Mouse (Mus musculus) midbrain, embryonic 14.5 days (tissue): ENCODE measurements around the gene Dnttip1. TPM values are rescaled to one million over a fixed set of nuclear protein-coding genes. Genes with fewer than 3 reads are reported as not detected.
A peak's percentile ranks its signal among the peaks of the same experiment; 100 is the strongest.

Experiments
- ATAC-seq: fragments of 200-750 bp; cut with Nextera tagmentation; 2 replicates; pipeline ENCODE4 v1.8.0; 2017; ENCODE audit warnings: moderate number of reproducible peaks, moderate library complexity; ENCODE audit not compliant: low FRiP score, low TSS enrichment
- DNase-seq: peaks from one replicate; pipeline ENCODE4 v3.0.0-alpha.2; 2015
- H3K27ac ChIP-seq: fragments of 300-500 bp; sonication (generic); replicated peaks from 2 replicates; pipeline ENCODE4 v1.5.1; 2014; ENCODE audit warnings: mild to moderate bottlenecking, low read depth, low read length, moderate library complexity
- H3K27me3 ChIP-seq: fragments of 300-500 bp; sonication (generic); 2 replicates; pipeline ENCODE4 v1.6.1; 2014; ENCODE audit warnings: low read length, control low read depth, mixed read lengths; ENCODE audit not compliant: control insufficient read depth, insufficient read depth
- H3K36me3 ChIP-seq: fragments of 300-500 bp; sonication (generic); 2 replicates; pipeline ENCODE4 v1.6.1; 2014; ENCODE audit warnings: low read length, control low read depth; ENCODE audit not compliant: control insufficient read depth, insufficient read depth
- H3K4me1 ChIP-seq: fragments of 300-500 bp; sonication (generic); 2 replicates; pipeline ENCODE4 v1.6.1; 2014; ENCODE audit warnings: mild to moderate bottlenecking, antibody characterized with exemption, low read length, control low read depth; ENCODE audit not compliant: control insufficient read depth, insufficient read depth
- H3K4me2 ChIP-seq: fragments of 300-500 bp; sonication (generic); 2 replicates; pipeline ENCODE4 v1.6.1; 2014; ENCODE audit warnings: mild to moderate bottlenecking, low read length, moderate library complexity
- H3K4me3 ChIP-seq: fragments of 300-500 bp; sonication (generic); replicated peaks from 2 replicates; pipeline ENCODE4 v1.5.1; 2014; ENCODE audit warnings: low read depth, low read length
- H3K9ac ChIP-seq: fragments of 300-500 bp; sonication (generic); replicated peaks from 2 replicates; pipeline ENCODE4 v1.6.1; 2014; ENCODE audit warnings: mild to moderate bottlenecking, low read length, moderate library complexity
- H3K9me3 ChIP-seq: fragments of 300-500 bp; sonication (generic); 2 replicates; pipeline ENCODE4 v1.6.1; 2016; ENCODE audit warnings: low read length, control low read depth, mixed read lengths; ENCODE audit not compliant: control insufficient read depth
- WGBS: fragments of 180-500 bp; shearing (Covaris S2); extraction: QIAGEN DNeasy Blood & Tissue Kit; methylation state at CpG from one replicate; pipeline ENCODE4 v1.1.7; 2014; 5-methylcytosine and 5-hydroxymethylcytosine counted together
- polyA plus RNA-seq: library from polyadenylated mRNA; unstranded; fragments of >200 nt; fragmentation: Nextera tagmentation; extraction: Ambion mirVana; gene quantifications from 2 replicates; pipeline ENCODE4 v1.2.1, GENCODE M21; 2014

Dnttip1 gene
- polyA plus RNA-seq, 1 experiment from 2014 or later: 55.0 TPM

DNA sequence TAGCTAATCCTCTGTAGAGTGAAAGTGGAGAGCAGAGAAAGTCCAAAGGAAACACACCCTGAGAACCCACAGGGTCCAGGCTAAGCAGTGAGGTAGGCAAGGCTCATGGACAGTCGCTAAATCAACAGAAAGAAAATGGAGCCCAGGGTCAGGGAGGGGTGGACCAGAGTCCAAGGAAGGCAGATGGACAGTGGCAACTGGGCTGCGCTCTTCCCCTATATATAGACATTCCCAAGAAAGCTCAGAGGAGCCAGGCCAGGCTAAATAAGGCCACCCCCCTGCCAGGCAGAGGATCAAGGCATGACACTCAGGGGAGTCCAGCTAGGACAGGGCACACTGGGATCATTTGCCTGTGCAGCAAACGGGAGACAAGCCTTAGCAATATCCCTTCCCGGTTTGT is 36.1 kb downstream of the Dnttip1 start:
- H3K36me3 ChIP-seq: no peaks in the 10 kb centered on the region
- 76% methylated on average over 4 of the region's 4 CpGs for WGBS
- no peak overlapping the region for H3K27ac ChIP-seq

GRCm38 (mm10) chr2:164783926-164784581 is 38.3 kb downstream of the Dnttip1 start:
- peaks cover 5% of the 10 kb centered on the region; the same call in 1 of the 2 replicates for H3K36me3 ChIP-seq
- DNase-seq: no peak
- WGBS: 79% methylated on average over 7 of the region's 7 CpGs

More for the DNA sequence above, 36.1 kb downstream of the Dnttip1 start:
- H3K4me2 ChIP-seq: no peak overlapping the region
- DNase-seq: no peak
- H3K9me3 ChIP-seq: no peaks in the 10 kb centered on the region
- no peak overlapping the region for H3K9ac ChIP-seq
- no peak for ATAC-seq
- H3K4me3 ChIP-seq: no peak overlapping the region
- no peaks in the 10 kb centered on the region for H3K27me3 ChIP-seq
- H3K4me1 ChIP-seq: peaks cover 3% of the 10 kb centered on the region; the same call in 1 of the 2 replicates

GRCm38 (mm10) chr2:164784869-164785420 is 39.2 kb downstream of the Dnttip1 start:
- no peaks in the 10 kb centered on the region for H3K9me3 ChIP-seq
- H3K4me2 ChIP-seq: peak overlapping the region; percentile 89
- no peaks in the 10 kb centered on the region for H3K27me3 ChIP-seq
- H3K4me3 ChIP-seq: peak overlapping the region; percentile 62
- H3K4me1 ChIP-seq: peaks cover 3% of the 10 kb centered on the region; the same call in 1 of the 2 replicates
- WGBS: 13% methylated on average over 7 of the region's 7 CpGs
- peak overlapping the region; percentile 78; the same call in 1 of the 2 replicates for H3K9ac ChIP-seq
- DNase-seq: no peak
- peaks cover 10% of the 10 kb centered on the region for H3K36me3 ChIP-seq
- no peak for ATAC-seq
- H3K27ac ChIP-seq: peak overlapping the region; percentile 57; the same call in 1 of the 2 replicates

More at GRCm38 (mm10) chr2:164783926-164784581, 38.3 kb downstream of the Dnttip1 start:
- no peak for ATAC-seq
- Histone ChIP-seq H3K4me3 (no peak overlapping the region), H3K4me2 (no peak overlapping the region), H3K4me1 (peaks cover 3% of the 10 kb centered on the region; the same call in 1 of the 2 replicates), H3K27ac (no peak overlapping the region), H3K9ac (no peak overlapping the region), H3K9me3 (no peaks in the 10 kb centered on the region), H3K27me3 (no peaks in the 10 kb centered on the region)

DNA sequence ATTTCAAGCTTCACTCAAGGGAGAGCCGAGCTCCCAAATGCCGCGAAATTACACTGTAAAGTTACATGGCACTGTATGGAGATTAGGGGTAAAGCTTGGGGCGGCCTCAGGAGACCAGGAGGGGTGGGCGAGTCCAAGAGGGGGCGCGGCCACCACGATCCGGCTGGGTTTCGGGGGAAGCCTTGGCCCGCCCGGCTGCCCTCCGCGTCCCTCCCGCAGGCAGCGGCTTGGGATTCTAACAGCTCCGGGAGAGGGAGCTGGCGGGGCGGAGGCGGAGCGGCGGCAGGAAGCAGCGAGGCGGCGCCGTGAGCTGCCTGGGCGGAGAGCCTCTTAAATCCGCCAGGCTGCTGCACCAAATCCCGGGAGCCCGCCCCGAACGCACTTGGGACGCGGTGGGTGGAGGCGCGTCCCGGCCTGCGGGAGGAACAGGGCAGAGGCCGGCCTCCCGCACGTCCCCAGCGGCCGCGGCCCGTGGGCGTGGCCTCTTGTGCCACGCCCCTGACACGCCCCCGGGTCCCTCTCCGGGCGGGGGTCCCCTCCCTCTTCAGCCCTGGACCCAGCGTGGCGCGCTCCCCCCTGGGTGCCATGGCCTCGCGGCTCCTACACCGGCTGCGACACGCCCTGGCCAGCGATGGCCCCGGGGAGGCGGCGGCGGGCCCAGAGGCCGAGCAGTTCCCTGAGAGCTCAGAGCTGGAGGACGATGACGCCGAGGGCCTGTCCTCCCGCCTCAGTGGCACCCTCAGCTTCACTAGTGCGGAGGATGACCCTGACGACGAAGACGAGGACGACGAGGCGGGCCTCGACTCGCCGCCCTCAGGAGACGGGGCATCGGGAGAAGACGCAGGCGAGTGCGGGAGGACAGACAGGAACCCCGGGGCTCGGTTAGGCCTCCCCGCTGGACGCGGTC is 40.0 kb downstream of the Dnttip1 start, which contains the start of gene Snx21:
TSS of gene Snx21 (plus strand) at position 343 of the 907 bp plus-strand sequence.
- peaks cover 3% of the 10 kb centered on the region; the same call in 1 of the 2 replicates for H3K4me1 ChIP-seq
- H3K4me2 ChIP-seq: peak within 1 kb of the TSS; percentile 89
- DNase-seq (peak; percentile 89), ATAC-seq (peak; percentile 89)
- H3K27ac ChIP-seq: peak within 1 kb of the TSS; percentile 57
- H3K36me3 ChIP-seq: peaks cover 11% of the 10 kb centered on the region
- peak within 1 kb of the TSS; percentile 78 for H3K9ac ChIP-seq
- H3K9me3 ChIP-seq: no peaks in the 10 kb centered on the region
- WGBS: under 1% methylated on average over 86 of the region's 89 CpGs
- H3K27me3 ChIP-seq: no peaks in the 10 kb centered on the region
- H3K4me3 ChIP-seq: peak within 1 kb of the TSS; percentile 62

GRCm38 (mm10) chr2:164786388-164786885 is 40.7 kb downstream of the Dnttip1 start:
- WGBS: 12% methylated on average over 15 of the region's 15 CpGs
- H3K4me1 ChIP-seq: peaks cover 3% of the 10 kb centered on the region; the same call in 1 of the 2 replicates
- ATAC-seq (0 out of 2 replicates have a peak, but pooled peaks have one; percentile 1), DNase-seq (no peak)
- peaks cover 12% of the 10 kb centered on the region for H3K36me3 ChIP-seq
- H3K27ac ChIP-seq: peak overlapping the region; percentile 57; the same call in 1 of the 2 replicates
- H3K27me3 ChIP-seq: no peaks in the 10 kb centered on the region
- peak overlapping the region; percentile 89 for H3K4me2 ChIP-seq
- H3K9ac ChIP-seq: peak overlapping the region; percentile 78
- H3K9me3 ChIP-seq: no peaks in the 10 kb centered on the region
- H3K4me3 ChIP-seq: peak overlapping the region; percentile 62

- Histone ChIP-seq H3K9ac (no peak overlapping the region; the same call in 1 of the 2 replicates), H3K4me1 (peaks cover 3% of the 10 kb centered on the region; the same call in 1 of the 2 replicates), H3K27ac (no peak overlapping the region), H3K36me3 (peaks cover 18% of the 10 kb centered on the region), H3K4me3 (no peak overlapping the region; the same call in 1 of the 2 replicates), H3K9me3 (no peaks in the 10 kb centered on the region), H3K27me3 (no peaks in the 10 kb centered on the region), H3K4me2 (peak overlapping the region; percentile 89)
- WGBS: 90% methylated on average over 3 of the region's 3 CpGs
- DNase-seq (no peak), ATAC-seq (no peak)
Measured at GRCm38 (mm10) chr2:164787032-164787431, 41.2 kb downstream of the Dnttip1 start.

DNA sequence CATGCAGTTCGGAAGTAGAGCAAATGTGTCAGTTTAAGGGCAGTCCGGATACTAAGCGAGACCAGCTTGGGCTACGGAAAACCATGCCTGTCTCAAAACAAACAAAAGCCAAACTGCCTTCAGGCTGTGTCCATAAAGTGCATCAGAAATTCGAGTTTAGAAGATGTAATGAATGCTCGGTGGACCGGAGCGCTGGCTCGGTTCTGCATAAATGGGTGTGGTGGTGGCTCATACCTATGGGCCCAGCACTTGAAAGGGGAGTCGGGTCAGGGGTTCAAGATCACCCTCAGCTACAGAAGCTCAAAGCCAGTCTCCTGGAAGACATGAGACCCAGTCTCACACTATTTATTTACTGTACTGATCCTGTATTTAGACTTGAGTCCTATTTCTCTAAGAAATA is 42.0 kb downstream of the Dnttip1 start:
- 83% methylated on average over 10 of the region's 10 CpGs for WGBS
- no peak overlapping the region for H3K9ac ChIP-seq
- no peak for ATAC-seq
- DNase-seq: no peak
- H3K4me3 ChIP-seq: no peak overlapping the region
- no peaks in the 10 kb centered on the region for H3K27me3 ChIP-seq
- peaks cover 3% of the 10 kb centered on the region; the same call in 1 of the 2 replicates for H3K4me1 ChIP-seq
- peaks cover 26% of the 10 kb centered on the region for H3K36me3 ChIP-seq
- H3K9me3 ChIP-seq: no peaks in the 10 kb centered on the region
- H3K4me2 ChIP-seq: no peak overlapping the region
- no peak overlapping the region for H3K27ac ChIP-seq

DNA sequence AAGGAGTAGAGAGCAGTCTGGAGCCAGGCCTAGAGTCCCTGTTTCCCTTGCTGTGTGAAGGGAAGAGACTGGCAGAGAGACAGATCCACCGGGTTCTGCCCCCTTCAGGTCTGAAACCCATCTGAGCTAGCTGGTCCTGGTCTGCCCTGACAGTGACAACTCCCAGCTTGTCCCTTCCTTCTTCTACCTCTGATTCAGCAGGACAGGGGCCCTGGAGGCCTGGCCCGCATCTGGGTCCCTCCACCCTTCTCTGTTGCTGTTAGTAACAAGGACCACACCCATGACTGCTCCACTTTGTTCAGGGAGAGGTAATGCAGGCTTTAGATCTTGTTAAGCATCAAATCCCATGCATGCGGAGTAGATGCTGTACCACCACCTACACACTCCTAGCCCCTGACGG is 42.6 kb downstream of the Dnttip1 start:
- peaks cover 3% of the 10 kb centered on the region; the same call in 1 of the 2 replicates for H3K4me1 ChIP-seq
- H3K36me3 ChIP-seq: peaks cover 32% of the 10 kb centered on the region
- H3K9me3 ChIP-seq: no peaks in the 10 kb centered on the region
- no peak overlapping the region for H3K4me3 ChIP-seq
- H3K9ac ChIP-seq: no peak overlapping the region
- DNase-seq (no peak), ATAC-seq (no peak)
- H3K27me3 ChIP-seq: no peaks in the 10 kb centered on the region
- no peak overlapping the region for H3K27ac ChIP-seq
- 74% methylated on average over 4 of the region's 4 CpGs for WGBS
- no peak overlapping the region for H3K4me2 ChIP-seq
